Mouse (Mus musculus) liver, adult 2 months (tissue): ENCODE measurements at regions not wholly inside any gene's neighbourhood (a gene's known extent, or its start where the extent isn't known, plus 50 kb on each side); places are given as distances from the start of the nearest gene placed in this dataset.

Experiments
- CTCF ChIP-seq: fragments of 200-500 bp; IDR thresholded peaks from 2 replicates; pipeline ENCODE4 v1.5.1; 2011; ENCODE audit warnings: low read depth, low read length, control low read depth
- POLR2A ChIP-seq: fragments of 200-500 bp; IDR thresholded peaks from 2 replicates; pipeline ENCODE4 v1.6.1; 2011; ENCODE audit warnings: low read length, control low read depth; ENCODE audit not compliant: insufficient read depth; ENCODE audit errors: extremely low read depth

DNA sequence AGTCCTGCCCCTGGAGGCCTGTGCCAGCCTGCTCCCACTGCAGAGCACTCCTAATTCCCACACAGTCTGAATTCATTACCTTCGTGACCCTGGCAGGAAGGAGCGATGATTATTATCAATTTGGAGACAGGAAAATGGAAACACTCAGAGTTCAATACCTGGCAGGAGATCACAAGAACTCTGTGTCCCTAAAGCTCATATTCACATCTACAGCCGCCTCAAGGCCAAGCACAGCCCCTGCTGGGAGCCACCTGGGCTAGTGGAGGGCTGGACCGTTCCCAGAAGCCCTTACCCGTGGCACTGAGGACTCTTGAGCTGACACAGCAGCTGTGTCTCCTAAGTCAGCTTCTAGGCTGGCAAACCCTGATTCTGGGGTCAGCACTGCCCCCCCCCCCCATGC is 124.8 kb upstream of the Sdk2 start:
- no peak for TF ChIP-seq CTCF
- no peak for TF ChIP-seq POLR2A
